Mouse (Mus musculus) neural tube, embryonic 15.5 days (tissue): ENCODE results near the gene Fam222a. TPM values are rescaled to one million over a fixed set of nuclear protein-coding genes. Genes with fewer than 3 reads are reported as not detected.

Experiments used
- ATAC-seq: fragments of 200-750 bp; cut with Nextera tagmentation; 2 replicates; pipeline ENCODE4 v1.8.0; 2017; ENCODE audit warnings: mild to moderate bottlenecking, moderate TSS enrichment, moderate library complexity; ENCODE audit not compliant: low FRiP score
- H3K27ac ChIP-seq: fragments of 300-500 bp; sonication (generic); replicated peaks from 2 replicates; pipeline ENCODE4 v1.5.1; 2015; ENCODE audit warnings: mild to moderate bottlenecking, inconsistent platforms
- H3K27me3 ChIP-seq: fragments of 300-500 bp; sonication (generic); replicated peaks from 2 replicates; pipeline ENCODE4 v1.6.1; 2015; ENCODE audit warnings: inconsistent platforms
- H3K36me3 ChIP-seq: fragments of 300-500 bp; sonication (generic); 2 replicates; pipeline ENCODE4 v1.6.1; 2015; ENCODE audit warnings: inconsistent platforms
- H3K4me1 ChIP-seq: fragments of 300-500 bp; sonication (generic); 2 replicates; pipeline ENCODE4 v1.6.1; 2015; ENCODE audit warnings: inconsistent platforms
- H3K4me2 ChIP-seq: fragments of 300-500 bp; sonication (generic); 2 replicates; pipeline ENCODE4 v1.6.1; 2015; ENCODE audit warnings: inconsistent platforms, mild to moderate bottlenecking, moderate library complexity
- H3K4me3 ChIP-seq: fragments of 300-500 bp; sonication (generic); replicated peaks from 2 replicates; pipeline ENCODE4 v1.5.1; 2015; ENCODE audit warnings: mild to moderate bottlenecking, inconsistent platforms
- H3K9ac ChIP-seq: fragments of 300-500 bp; sonication (generic); replicated peaks from 2 replicates; pipeline ENCODE4 v1.6.1; 2015; ENCODE audit warnings: mild to moderate bottlenecking, inconsistent platforms
- H3K9me3 ChIP-seq: fragments of 300-500 bp; sonication (generic); replicated peaks from 2 replicates; pipeline ENCODE4 v1.6.1; 2016; ENCODE audit warnings: inconsistent platforms
- WGBS: fragments of 180-500 bp; shearing (Covaris S2); methylation state at CpG from one replicate; pipeline ENCODE4 v1.1.7; 2015; ENCODE audit warnings: mixed read lengths; 5-methylcytosine and 5-hydroxymethylcytosine counted together
- polyA plus RNA-seq: library from polyadenylated mRNA; unstranded; fragments of >200 nt; fragmentation: Nextera tagmentation; extraction: Ambion mirVana; gene quantifications from 2 replicates; pipeline ENCODE4 v1.2.1, GENCODE M21; 2015

The Fam222a gene
- polyA plus RNA-seq, 1 experiment from 2014 or later = 4.7 TPM

- no peak for ATAC-seq
- Histone ChIP-seq H3K9ac (no peak overlapping the region), H3K36me3 (no peaks in the 10 kb centered on the region), H3K9me3 (0 out of 2 replicates have a peak, but pooled peaks cover 4% of the 10 kb centered on the region), H3K4me1 (0 out of 2 replicates have a peak, but pooled peaks cover under 1% of the 10 kb centered on the region), H3K4me3 (no peak overlapping the region), H3K27ac (no peak overlapping the region; the same call in 1 of the 2 replicates), H3K4me2 (no peak overlapping the region), H3K27me3 (no peaks in the 10 kb centered on the region)
- WGBS = 75% methylated on average over 9 of the region's 9 CpGs
Observed at GRCm38 (mm10) chr5:114545076-114545475, 22.7 kb upstream of the Fam222a start.

- H3K4me1 ChIP-seq = peaks cover 24% of the 10 kb centered on the region
- no peak overlapping the region for H3K4me2 ChIP-seq
- H3K36me3 ChIP-seq = no peaks in the 10 kb centered on the region
- H3K27ac ChIP-seq = no peak overlapping the region
- no peak overlapping the region for H3K4me3 ChIP-seq
- H3K9me3 ChIP-seq = no peaks in the 10 kb centered on the region
- no peak overlapping the region for H3K9ac ChIP-seq
- no peak for ATAC-seq
- H3K27me3 ChIP-seq = no peaks in the 10 kb centered on the region
- WGBS = 92% methylated on average over 10 of the region's 10 CpGs
Observed at GRCm38 (mm10) chr5:114548976-114549375, 18.8 kb upstream of the Fam222a start.

GRCm38 (mm10) chr5:114549770-114550169, 18.0 kb upstream of the Fam222a start:
- no peak overlapping the region for H3K4me3 ChIP-seq
- no peaks in the 10 kb centered on the region for H3K36me3 ChIP-seq
- no peak overlapping the region for H3K9ac ChIP-seq
- no peak overlapping the region for H3K4me2 ChIP-seq
- H3K4me1 ChIP-seq = peaks cover 24% of the 10 kb centered on the region
- ATAC-seq = no peak
- no peak overlapping the region for H3K27ac ChIP-seq
- WGBS = 56% methylated on average over 3 of the region's 3 CpGs
- H3K27me3 ChIP-seq = no peaks in the 10 kb centered on the region
- H3K9me3 ChIP-seq = no peaks in the 10 kb centered on the region

GRCm38 (mm10) chr5:114550431-114550830, 17.4 kb upstream of the Fam222a start:
- H3K4me1 ChIP-seq = peaks cover 24% of the 10 kb centered on the region
- H3K9ac ChIP-seq = no peak overlapping the region
- H3K27me3 ChIP-seq = no peaks in the 10 kb centered on the region
- no peaks in the 10 kb centered on the region; the same call in 1 of the 2 replicates for H3K9me3 ChIP-seq
- H3K36me3 ChIP-seq = no peaks in the 10 kb centered on the region
- 0 out of 2 replicates have a peak overlapping the region, but pooled peaks have one; percentile 41 for H3K27ac ChIP-seq
- H3K4me3 ChIP-seq = no peak overlapping the region
- H3K4me2 ChIP-seq = no peak overlapping the region
- WGBS = 33% methylated on average over 7 of the region's 7 CpGs
- no peak for ATAC-seq

- Histone ChIP-seq H3K27me3 (no peaks in the 10 kb centered on the region), H3K9me3 (no peaks in the 10 kb centered on the region; the same call in 1 of the 2 replicates), H3K4me2 (no peak overlapping the region), H3K4me1 (peaks cover 24% of the 10 kb centered on the region), H3K4me3 (no peak overlapping the region), H3K9ac (no peak overlapping the region), H3K36me3 (no peaks in the 10 kb centered on the region), H3K27ac (0 out of 2 replicates have a peak overlapping the region, but pooled peaks have one; percentile 41)
- no peak for ATAC-seq
- WGBS = 7% methylated on average over 6 of the region's 6 CpGs
Observed at GRCm38 (mm10) chr5:114550886-114551492, 16.8 kb upstream of the Fam222a start.

- Histone ChIP-seq H3K4me1 (peaks cover 24% of the 10 kb centered on the region), H3K9ac (no peak overlapping the region), H3K4me3 (no peak overlapping the region), H3K36me3 (no peaks in the 10 kb centered on the region), H3K9me3 (no peaks in the 10 kb centered on the region; the same call in 1 of the 2 replicates), H3K27ac (no peak overlapping the region), H3K4me2 (no peak overlapping the region), H3K27me3 (no peaks in the 10 kb centered on the region)
- no peak; the same call in 1 of the 2 replicates for ATAC-seq
- WGBS = 60% methylated on average over 13 of the region's 13 CpGs
Observed at GRCm38 (mm10) chr5:114552507-114553208, 15.2 kb upstream of the Fam222a start.

- H3K27ac ChIP-seq = no peak overlapping the region
- no peak; the same call in 1 of the 2 replicates for ATAC-seq
- no peak overlapping the region for H3K9ac ChIP-seq
- no peak overlapping the region for H3K4me3 ChIP-seq
- no peaks in the 10 kb centered on the region for H3K36me3 ChIP-seq
- H3K9me3 ChIP-seq = no peaks in the 10 kb centered on the region; the same call in 1 of the 2 replicates
- WGBS = 27% methylated on average over 8 of the region's 8 CpGs
- H3K4me1 ChIP-seq = peaks cover 34% of the 10 kb centered on the region
- no peaks in the 10 kb centered on the region for H3K27me3 ChIP-seq
- no peak overlapping the region for H3K4me2 ChIP-seq
Observed at GRCm38 (mm10) chr5:114553706-114554105, 14.1 kb upstream of the Fam222a start.

GRCm38 (mm10) chr5:114555424-114555823, 12.4 kb upstream of the Fam222a start:
- Histone ChIP-seq H3K4me1 (peaks cover 31% of the 10 kb centered on the region), H3K9ac (no peak overlapping the region), H3K4me2 (no peak overlapping the region), H3K27me3 (no peaks in the 10 kb centered on the region), H3K4me3 (no peak overlapping the region), H3K9me3 (no peaks in the 10 kb centered on the region; the same call in 1 of the 2 replicates), H3K27ac (no peak overlapping the region), H3K36me3 (no peaks in the 10 kb centered on the region)
- ATAC-seq = no peak
- WGBS = 97% methylated on average over 2 of the region's 2 CpGs

GRCm38 (mm10) chr5:114556109-114556508, 11.7 kb upstream of the Fam222a start:
- Histone ChIP-seq H3K9me3 (no peaks in the 10 kb centered on the region; the same call in 1 of the 2 replicates), H3K27me3 (no peaks in the 10 kb centered on the region), H3K4me3 (no peak overlapping the region), H3K27ac (no peak overlapping the region), H3K9ac (no peak overlapping the region), H3K4me1 (peaks cover 30% of the 10 kb centered on the region), H3K4me2 (no peak overlapping the region), H3K36me3 (no peaks in the 10 kb centered on the region)
- WGBS = 85% methylated on average over 11 of the region's 11 CpGs
- ATAC-seq = no peak

GRCm38 (mm10) chr5:114557765-114558731, 9.8 kb upstream of the Fam222a start:
- H3K4me1 ChIP-seq = peaks cover 24% of the 10 kb centered on the region
- no peak for ATAC-seq
- no peak overlapping the region for H3K4me2 ChIP-seq
- no peaks in the 10 kb centered on the region for H3K27me3 ChIP-seq
- H3K9me3 ChIP-seq = no peaks in the 10 kb centered on the region; the same call in 1 of the 2 replicates
- WGBS = 54% methylated on average over 20 of the region's 20 CpGs
- H3K4me3 ChIP-seq = no peak overlapping the region
- peak overlapping the region; percentile 15; the same call in 1 of the 2 replicates for H3K27ac ChIP-seq
- no peak overlapping the region for H3K9ac ChIP-seq
- H3K36me3 ChIP-seq = no peaks in the 10 kb centered on the region

GRCm38 (mm10) chr5:114560533-114560936, 7.3 kb upstream of the Fam222a start:
- H3K27ac ChIP-seq = no peak overlapping the region

More at GRCm38 (mm10) chr5:114560533-114560936, 7.3 kb upstream of the Fam222a start:
- 40% methylated on average over 9 of the region's 9 CpGs for WGBS
- no peak overlapping the region for H3K4me3 ChIP-seq
- H3K9ac ChIP-seq = no peak overlapping the region
- no peaks in the 10 kb centered on the region for H3K36me3 ChIP-seq
- no peak for ATAC-seq
- peaks cover 20% of the 10 kb centered on the region for H3K4me1 ChIP-seq
- H3K27me3 ChIP-seq = 0 out of 2 replicates have a peak, but pooled peaks cover 3% of the 10 kb centered on the region
- no peaks in the 10 kb centered on the region for H3K9me3 ChIP-seq
- no peak overlapping the region for H3K4me2 ChIP-seq
